Mouse (Mus musculus): ENCODE measurements at regions not wholly inside any gene's neighbourhood (a gene's known extent, or its start where the extent isn't known, plus 50 kb on each side); places are given as distances from the start of the nearest gene placed in this dataset.

DNA sequence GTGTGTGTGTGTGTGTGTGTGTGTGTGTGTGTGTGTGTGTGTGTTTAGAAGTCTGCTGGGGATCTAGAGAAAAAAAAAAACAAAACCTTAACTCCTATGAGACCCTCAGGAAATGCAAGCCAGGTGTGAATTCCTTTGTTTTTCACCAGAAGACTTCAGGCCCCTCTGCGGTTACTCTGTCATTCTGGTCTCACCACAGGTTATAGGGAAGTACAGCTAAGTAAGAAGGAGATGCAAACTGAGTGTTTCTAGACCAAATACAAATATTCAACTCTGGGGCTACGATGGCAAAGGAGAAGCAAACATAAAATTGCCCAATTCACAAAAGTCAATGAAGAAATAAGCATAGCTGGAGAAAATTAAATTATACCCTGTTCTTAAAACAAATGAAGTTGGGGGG is 54.9 kb upstream of the Basp1 start:
- no peak for DNase-seq

DNA sequence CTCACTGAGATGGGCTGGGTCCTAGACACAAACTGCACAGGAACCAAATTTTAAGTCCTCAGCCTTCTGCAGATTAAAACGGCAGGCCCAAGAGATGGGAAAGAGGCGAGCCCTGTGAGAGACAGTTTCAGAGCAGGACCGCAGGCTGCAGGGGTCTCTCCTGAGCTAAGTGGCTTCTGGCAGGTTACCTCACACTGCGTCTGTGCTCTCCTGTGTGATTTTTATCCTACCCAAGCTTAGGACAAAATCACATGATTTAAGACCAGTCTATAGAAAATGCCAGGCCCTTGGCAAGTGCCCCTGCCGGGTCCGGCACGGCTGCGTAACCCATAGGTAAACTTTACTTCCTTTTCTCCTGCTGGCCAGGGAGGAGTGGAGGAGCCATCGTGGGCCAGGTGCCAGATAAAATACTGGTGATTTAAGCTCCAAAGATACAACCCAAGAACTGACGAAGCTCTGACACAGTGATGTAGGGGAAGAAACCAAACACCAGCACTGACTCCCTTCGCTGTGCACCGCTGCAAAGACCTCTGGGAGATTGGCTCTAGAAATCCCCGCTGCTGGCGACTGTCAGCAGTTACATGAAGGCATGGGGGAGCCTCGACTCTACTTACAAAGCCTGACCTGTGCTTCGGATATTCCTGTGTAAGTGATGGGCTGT is 55.8 kb upstream of the Basp1 start:
- no peak for DNase-seq

DNA sequence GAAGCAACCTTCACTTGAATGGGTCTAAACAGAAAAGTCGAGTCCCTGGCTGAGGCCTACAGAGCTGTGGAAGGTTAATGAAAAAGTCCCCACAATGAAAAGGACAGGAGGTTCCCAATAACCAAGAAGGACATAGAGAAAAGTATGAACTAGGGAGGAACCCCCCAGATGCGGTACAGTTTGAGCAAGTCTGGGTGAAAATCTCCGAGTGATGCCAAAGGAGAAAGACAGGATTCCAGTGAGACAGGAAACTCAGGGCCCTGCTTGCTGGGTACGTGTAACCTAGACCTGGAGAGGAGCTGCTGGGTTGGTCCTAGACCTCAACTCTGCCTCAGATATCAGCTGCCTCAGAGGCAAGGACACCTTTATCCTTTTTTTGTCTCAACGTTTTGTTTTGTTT is 57.8 kb upstream of the Basp1 start:
- no peak for DNase-seq

DNA sequence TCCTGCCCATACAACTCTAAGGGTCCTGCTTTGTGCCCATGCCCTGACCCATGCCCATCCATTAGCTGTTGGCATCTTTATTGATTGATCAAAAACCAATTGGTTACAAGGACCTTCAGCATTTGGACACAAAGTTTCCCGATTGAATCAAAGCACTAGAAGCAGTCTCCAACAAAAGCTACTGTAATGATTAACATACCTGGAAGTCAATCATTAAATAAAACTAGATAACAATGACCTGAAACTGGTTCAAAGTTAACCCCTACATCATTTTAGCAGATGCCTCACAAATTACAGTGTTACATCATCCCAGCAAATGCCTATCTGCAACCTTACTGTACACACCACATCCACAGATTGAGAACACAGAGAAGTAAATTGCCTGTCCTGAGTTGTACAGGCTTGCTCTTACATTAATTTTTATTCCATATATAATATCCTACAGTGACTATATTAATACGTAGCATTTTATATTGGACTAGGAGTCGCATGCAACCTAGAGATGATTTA is 59.7 kb upstream of the Basp1 start:
- DNase-seq = no peak

DNA sequence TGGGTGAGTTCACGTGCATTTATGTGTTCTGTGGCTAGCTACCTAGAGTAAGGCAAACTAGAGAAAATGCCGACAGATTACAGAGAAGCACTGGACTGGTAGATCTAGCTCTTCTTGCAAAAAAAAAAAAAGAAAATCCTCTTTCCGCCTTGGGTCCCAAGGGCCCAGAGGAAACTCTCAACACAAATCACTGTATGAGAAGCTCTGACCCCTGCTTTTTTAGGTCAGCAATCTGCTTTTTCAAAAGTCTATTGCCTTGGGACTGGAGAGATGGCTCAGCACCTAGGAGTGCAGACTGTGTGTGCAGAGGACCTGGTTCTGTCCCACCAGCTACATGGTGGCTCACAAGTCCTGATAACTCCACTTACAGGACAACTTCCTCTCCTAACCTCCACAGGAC is 60.5 kb upstream of the Basp1 start:
- DNase-seq = no peak

DNA sequence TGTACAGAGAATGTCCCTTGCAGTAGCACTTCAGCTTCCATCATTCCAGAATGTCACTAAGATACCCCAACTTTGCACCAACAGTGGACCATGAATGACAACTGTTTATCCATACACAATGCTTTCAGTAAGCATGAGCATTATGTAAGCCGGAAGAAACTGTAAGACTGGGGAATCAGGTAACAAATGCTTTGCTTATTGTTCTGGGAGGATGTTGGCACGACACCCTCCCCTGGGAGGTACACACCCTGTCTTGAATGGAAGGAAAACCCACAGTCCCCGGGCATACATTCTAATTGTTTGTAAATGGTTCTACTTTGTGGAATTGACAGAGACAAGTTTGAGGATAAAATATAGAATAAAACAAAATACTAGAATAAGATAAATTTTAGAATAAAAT is 69.0 kb upstream of the Basp1 start:
- DNase-seq = peak in 1 of 2 experiments; percentile 38

DNA sequence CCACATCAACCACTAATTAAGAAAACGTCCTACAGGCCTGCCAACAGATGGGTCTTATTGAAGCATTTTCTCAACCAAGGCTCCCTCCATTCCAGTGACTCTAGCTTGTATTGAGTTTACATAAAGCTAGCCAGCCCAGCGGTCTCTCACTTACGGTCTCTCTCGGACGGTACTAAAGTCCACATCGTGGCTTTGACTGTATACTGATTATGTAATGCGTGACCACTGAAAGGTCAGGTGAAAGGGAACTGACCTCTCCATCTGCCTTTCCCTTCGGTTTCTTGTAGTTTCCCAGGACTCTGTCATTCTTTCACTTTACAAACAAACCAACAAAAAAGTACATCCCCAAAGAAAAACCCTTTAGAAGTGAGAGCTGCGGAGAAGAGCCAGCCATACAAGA is 71.8 kb upstream of the Basp1 start:
- DNase-seq = no peak

DNA sequence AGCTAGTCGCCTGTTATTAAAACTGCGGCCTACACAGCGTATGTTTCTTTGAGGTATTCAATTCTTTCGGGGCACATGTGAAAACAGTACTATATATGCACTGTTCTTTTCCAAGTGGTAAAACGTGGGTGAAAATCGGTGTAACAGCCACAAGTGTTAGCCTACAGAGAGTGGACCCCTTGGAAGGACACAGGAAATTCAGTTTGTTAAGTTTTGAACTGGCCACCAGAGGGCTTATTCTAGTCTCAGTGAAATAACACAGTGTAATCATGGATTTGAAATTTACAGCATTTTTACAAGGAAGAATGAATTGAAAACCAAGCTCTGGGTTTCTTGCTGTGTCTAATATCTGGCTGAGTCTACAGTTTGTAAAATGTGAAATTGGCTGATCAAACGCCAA is 72.6 kb upstream of the Basp1 start:
- no peak for DNase-seq

DNA sequence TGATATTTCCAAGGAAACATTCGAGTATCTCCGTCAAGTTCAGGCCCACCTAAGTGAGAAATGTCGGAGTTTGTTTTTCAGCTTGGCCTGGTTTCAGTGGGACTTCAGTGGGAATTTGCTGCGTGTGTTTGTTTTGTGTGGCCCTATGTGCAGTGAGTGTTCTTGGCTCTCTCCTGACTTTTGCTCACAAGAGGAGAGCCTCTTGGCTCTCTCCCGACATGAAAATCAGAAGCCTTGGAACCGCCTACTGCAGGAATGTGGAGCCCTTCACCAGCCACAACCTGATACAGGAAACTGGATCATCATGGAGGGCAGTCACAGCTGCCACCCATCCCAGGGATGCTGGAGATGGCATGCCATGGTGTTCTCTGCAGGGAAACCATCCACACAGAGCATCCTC is 76.2 kb upstream of the Basp1 start:
- peak in 1 of 2 experiments; percentile 36 for DNase-seq

DNA sequence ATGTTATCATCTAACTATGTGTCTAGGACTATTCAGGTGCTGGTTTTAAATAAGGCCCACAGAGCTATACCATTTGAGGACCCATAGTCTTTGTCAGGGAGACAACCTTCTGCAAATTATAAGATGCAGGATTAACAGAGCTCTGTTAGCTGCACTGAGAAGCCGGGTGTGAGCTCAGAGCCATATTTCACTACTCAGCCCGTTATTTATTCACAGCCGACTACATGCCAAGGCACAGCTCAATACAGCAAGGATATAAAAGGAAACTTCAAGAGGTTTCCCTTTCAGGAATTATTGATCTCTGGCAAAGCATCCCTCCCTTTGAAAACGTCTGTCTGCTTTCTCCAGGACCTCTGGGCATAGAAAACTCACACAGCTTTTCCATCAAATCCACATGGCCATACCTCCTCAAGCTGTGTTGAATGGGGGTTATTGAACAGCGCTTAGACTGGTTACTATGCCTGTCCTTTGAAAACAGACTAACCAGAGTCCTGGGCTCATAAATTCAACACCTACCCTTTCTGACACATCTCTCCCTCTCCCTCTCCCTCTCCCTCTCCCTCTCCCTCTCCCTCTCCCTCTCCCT is 78.7 kb upstream of the Basp1 start:
- DNase-seq = no peak

DNA sequence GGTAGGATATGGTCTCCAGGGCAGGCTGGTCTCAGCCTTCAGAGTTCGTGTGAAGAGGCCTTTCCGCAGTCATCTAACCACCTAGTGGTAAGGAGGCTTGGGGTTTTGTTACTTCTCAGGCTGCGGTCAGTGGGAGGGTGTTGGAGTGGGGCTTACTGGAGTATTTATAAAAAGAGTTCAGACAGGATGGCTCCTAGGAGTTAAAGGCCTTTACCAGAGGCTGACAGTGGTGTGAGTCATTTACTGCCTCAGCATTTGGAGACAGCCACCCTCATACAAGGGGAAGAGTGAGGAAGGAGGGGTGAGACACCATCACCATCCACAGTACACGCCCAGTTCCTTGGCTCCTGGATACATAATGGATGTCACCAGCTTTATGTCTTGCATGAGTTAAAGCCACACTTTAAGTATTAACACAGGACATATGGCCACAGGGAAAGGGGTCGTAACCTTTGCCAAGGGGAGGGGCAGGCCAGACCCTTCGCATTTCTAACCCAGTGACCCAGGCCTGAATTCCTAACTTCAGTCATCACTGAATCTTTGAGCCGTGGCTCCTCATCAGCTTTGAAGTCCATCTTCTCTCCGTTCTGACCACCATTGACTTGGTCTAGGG is 81.2 kb upstream of the Basp1 start:
- DNase-seq = no peak

DNA sequence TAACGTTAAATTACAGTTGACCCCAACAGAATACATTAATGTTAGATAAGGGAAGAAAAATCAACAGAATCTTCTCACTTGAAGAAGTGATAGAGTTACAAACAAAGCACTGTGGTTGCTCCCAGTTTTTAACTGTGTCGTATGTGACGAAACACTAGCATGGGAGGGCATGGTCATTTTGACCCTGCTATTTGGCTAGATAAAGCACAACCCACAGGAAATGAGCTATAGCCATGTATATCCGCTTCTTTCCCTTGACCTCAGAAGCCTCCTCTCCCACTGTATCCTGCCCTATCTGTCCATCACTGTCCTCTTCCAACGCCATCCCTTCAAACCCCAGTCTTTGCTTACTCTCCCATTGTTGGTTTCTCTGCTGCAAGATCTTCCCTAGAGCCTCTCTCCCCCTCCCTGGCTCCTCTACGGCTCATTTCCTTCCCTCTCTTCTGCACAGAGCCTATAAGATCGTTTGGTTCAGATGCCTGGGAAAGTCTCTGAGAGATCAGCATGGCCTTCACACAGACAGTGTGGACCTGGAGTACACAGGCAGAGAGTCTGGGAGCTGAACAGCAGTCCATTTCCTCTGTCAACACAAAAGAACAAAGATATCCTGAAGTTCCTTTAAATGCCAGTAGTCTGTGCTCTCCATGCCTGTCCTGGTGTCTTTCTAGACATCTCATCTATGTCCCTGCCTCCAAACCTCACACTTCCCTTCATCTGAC is 82.5 kb upstream of the Basp1 start:
- DNase-seq = no peak

DNA sequence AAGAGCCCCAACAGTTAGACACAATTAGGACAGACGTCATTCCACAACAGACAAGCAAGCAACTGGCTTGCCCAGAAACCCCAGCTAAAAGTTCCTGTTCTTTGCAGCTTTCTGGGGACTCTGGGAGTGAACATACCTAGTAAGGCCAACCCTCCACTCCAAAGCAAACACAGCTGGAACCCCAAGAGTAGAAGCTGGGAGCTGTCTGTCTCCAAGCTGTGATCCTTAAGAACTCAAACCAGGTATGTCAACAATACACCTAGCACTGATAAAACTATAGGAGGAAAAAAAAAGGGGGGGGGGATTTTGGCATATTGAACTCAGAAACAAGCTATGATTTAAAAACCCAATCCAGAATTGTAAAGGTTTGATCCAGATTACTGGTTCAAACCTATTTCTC is 84.2 kb upstream of the Basp1 start:
- no peak for DNase-seq

DNA sequence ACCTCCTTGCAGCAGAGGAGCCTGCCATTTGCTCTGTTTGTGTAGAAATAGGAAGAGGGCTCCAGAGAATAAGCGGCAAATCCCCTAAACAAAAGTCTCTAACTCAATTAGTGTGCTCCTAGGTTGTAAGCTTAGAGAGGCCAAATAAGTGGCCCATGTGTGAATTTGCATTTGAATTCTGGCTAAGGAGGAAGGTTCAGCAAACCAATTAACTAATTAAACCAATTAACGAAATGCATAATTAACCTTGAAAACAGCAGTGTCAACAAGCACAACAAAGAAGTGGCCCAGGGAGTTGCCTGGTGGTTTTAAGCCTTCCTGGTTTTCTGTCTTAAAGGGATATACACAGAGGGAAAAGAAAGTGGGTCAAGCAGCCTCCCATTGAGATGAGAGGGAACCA is 84.9 kb upstream of the Basp1 start:
- no peak for DNase-seq

DNA sequence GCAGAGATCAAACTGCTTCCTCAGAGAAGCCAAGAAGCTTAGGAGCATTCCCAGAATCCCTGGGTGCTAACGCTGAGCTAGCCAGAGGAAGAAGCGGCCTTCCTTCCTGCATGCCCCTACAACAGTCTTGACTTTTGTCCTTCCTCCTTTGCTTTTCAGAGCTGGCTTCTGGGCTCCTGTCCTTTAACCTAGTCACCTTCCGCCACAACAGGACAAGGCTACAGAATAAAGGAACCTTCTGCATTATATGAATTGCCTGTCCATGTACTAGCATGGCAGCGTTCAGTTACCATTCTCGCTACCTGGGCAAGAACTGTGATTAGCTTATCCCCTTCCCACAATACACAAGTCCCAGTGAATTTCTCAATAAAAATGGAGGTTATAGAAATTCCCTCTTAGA is 88.9 kb upstream of the Basp1 start:
- DNase-seq = no peak

DNA sequence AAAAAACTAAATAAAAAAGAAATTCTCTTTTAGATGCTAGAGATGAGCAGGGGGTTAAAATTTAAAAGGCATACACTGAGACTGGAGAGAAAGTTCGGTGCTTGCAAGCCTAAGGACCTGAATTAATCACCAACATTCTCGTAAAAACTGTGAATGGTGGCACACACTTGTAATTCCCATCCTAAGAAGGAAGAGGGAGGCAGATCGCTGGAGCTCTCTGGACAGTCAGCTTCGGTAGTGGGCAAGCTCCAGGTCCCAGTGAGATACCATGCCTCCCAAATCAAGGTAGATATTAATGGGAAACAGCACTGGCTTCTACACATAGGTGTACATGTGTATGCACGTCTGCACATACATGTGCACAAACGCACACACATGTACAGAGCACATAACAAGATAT is 89.5 kb upstream of the Basp1 start:
- no peak for DNase-seq

DNA sequence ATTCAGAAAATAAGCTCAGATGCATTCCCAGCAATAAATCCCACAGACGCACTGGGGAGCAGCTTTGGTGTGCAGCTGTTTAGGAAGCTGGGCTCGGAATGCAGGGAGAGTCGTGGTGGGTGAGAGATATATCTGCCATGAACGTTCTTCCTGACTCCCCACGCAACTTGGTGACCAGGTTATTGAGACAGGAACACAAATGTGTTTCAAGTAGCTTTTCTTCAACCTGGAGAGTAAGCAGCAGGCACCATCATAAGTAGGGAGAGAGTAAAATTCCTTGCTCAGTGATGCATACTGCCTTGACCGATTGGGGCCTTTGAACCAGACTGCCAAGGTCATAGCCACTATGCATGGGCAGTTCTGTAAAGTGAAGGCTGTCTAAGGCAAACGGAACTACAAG is 95.6 kb upstream of the Basp1 start:
- DNase-seq = no peak

DNA sequence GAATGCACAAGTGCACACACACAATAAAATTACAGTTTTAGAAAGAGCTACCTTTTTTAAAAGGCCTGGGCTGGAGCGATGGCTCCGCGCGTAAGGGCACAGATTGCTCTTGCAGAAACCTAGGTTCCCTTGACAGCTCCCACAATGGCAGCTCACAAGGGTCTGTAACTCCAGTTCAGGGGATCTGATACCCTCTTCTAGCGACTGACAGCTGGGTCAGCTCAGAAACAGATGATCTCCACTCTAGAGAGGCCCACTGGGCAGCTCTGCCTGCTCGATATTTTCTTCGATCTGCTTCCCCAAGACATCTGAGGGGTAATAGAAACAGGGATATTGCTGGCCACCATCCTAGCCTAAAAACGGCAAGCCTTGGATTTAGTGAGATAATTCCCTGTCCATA is 96.0 kb upstream of the Basp1 start:
- no peak for DNase-seq

DNA sequence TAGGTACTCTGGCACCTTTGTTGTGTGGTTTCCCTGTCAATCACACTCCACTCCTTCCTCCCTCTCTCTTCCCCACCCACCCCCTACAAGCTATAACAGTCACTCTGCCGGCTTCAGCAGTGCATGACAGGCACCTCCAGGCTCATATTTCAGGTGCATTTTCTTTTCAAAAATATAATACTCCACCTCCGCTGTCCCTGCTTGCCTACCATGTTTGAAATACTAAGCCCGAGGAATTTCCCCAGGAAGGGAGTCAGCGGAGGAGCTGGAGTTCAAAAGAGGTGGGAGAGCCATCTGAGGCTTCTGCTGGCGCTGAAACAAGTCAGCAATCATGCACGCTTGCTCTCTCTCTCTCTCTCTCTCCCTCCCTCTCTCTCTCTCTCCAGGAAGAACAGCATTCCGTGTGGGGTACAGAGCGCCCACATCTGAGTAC is 96.5 kb upstream of the Basp1 start:
- DNase-seq = no peak

DNA sequence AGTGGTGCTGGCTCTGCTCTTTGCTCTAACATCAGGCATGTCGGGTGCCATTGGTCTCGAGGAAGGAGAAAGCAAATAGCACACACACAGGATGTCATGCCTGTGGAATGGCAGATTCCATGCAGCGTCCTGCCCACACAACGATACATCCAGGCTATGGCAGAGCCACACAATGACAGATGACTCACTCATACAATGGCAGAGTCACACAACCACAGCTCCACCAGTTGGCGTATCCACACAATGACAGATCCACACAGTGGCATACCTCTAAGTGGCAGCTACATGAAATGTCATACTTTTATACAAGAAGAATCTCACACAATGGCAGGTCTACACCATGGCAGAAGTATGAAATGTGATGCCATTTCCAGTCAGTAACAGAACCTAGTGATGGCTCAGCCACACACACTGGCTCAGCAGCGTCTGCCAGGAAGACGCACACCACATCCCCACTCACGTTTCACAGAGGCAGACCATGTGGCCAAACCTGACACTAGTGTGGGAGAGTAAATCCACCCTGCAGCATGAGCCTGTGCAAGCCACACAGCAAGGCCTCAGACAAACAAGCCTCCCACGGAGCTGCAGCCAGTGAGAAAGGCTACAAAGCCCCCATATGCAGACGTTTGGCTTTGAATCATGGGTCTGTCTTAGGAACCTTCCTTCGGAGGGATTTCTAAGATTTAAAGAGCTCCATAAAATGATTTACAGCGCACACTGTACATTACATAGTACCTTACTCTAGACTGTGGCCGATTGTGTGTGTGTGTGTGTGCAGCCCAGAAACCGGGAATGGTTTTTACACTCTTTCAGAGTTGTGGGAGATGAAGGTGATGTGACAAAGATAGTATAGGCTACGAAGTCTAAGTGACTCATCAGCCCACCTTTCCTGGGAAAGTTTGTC is 104.0 kb upstream of the Myo10 start:
- DNase-seq = no peak

DNA sequence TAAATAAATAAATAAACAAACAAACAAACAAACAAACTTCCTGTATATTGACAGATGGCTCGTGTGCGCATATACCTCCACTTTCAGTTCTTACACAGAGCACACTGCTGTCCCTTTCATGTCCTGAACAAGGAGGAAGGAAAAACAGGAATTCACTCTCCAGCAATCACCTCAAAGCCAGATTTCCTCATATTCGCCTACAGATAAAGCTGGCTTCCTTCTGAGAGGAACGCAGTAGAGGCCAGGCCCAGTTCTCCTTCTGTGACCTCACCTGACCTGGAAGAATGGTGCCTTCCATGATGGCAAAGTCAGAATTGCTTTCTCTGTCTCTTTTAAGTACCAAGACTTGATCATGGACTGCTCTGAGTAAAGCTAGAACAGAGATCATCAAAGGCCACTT is 98.1 kb upstream of the Myo10 start:
- no peak for DNase-seq

DNA sequence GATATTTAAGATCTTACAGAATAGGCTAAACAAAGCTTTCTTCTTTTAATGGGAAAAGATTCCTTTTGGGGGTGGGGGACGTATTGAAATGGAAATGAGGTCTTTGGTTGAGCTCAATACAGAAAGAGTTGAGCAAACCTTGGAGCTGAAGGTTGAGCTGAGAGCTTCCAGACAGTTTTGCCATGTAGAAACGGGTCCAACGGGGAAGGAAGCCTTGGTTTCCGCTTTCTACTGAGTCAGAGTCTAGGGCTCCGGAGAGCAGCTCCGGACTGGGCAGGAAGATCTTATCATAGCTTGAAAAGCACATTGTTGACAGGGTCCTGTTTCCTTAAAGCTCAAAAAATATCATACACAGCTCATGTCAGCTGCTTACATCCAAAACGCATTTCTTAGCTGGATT is 97.0 kb upstream of the Myo10 start:
- DNase-seq = peak; percentile 27 to 38
